In the genomic region with DNA sequence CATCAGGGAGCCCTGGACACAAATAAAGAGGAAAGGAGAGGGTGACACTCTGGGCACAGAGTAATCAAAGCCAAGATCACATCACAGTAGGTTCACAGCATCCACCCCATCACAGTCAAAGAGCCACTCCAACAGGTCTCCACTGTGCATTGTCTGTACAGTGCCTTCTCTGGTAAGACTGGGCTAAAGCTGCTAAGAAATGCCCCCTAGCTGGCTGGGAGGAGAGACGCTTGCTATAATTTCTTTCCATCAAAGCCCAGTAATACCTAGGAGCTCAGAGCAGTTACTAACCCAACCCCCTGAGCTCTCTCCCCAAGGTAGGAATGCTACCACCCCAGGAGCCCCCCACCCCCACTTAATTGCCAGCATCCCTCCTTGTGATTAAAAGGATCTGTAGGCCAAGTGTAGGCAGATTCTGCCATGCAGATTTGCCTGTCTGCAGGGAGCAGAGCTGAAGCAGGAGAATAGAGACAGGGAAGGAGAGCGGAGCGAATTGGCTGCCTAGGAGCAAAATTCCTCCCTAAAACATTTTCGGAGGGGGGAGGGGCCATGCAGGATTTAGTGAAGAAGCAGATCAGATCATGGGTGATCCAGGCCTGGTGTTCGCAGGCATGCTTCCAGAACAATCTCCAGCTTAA, we compare ENCODE assay signal across 9 mouse cellular contexts. TPM values are rescaled to one million over a fixed set of nuclear protein-coding genes. Genes with fewer than 3 reads are reported as not detected.
DNase-seq lines count a peak whose midpoint lies in the region; ATAC-seq and TF ChIP-seq lines count a peak whose summit lies in the region.
"Had no signal": no experiment of that assay in that cellular context is flagged by ENCODE, and none has a peak within 500 bp of the region (broad histone marks: within the 10 kb centered on the region; RNA-seq: fewer than 3 reads in every experiment).

No protein-coding gene starts in this region.

- H3K4me1 ChIP-seq in lung, postnatal 0 days (ENCODE audit: insufficient read depth, low read depth, low read length) = peaks cover 3% of the 10 kb centered on the region; the same call in 1 of the 2 replicates
- H3K4me1 ChIP-seq in limb, embryonic 10.5 days = peaks cover 49% of the 10 kb centered on the region
- H3K4me1 ChIP-seq in liver, embryonic 11.5 days (replicated peaks; ENCODE audit: control insufficient read depth, insufficient read depth, low read length) = peaks cover 4% of the 10 kb centered on the region; the same call in 1 of the 2 replicates
- peaks cover 18% of the 10 kb centered on the region for H3K4me1 ChIP-seq in kidney, embryonic 16.5 days (ENCODE audit: insufficient read depth, low read length)
- H3K4me1 ChIP-seq: liver, embryonic 15.5 days had no signal

- no peaks in the 10 kb centered on the region for H3K9me3 ChIP-seq in lung, postnatal 0 days (ENCODE audit: low read length)
- H3K9me3 ChIP-seq in limb, embryonic 10.5 days (replicated peaks) = no peaks in the 10 kb centered on the region
- no peaks in the 10 kb centered on the region for H3K9me3 ChIP-seq in liver, embryonic 11.5 days (ENCODE audit: control insufficient read depth, low read length)
- H3K9me3 ChIP-seq in kidney, embryonic 16.5 days (ENCODE audit: low read length) = no peaks in the 10 kb centered on the region
- H3K9me3 ChIP-seq: liver, embryonic 15.5 days had no signal

- ATAC-seq in frontal cortex, adult (ENCODE audit: low TSS enrichment) = peak; percentile 22; the same call in 1 of the 2 replicates
- no peak for ATAC-seq in lung, postnatal 0 days
- no peak for ATAC-seq in liver, embryonic 11.5 days (replicated peaks; ENCODE audit: low FRiP score)
- no peak for ATAC-seq in kidney, embryonic 16.5 days (ENCODE audit: low FRiP score, low TSS enrichment)

- no peak overlapping the region for H3K4me2 ChIP-seq in lung, postnatal 0 days (replicated peaks; ENCODE audit: low read depth, low read length)
- no peak overlapping the region; the same call in 1 of the 2 replicates for H3K4me2 ChIP-seq in liver, embryonic 11.5 days
- no peak overlapping the region for H3K4me2 ChIP-seq in kidney, embryonic 16.5 days (replicated peaks; ENCODE audit: low read depth, low read length)
- H3K4me2 ChIP-seq: liver, embryonic 15.5 days had no signal

- WGBS in lung, postnatal 0 days = 49% methylated on average over 5 of the region's 5 CpGs
- WGBS in limb, embryonic 10.5 days = 14% methylated on average over 5 of the region's 5 CpGs
- WGBS in liver, embryonic 11.5 days = 47% methylated on average over 5 of the region's 5 CpGs
- 35% methylated on average over 5 of the region's 5 CpGs for WGBS in kidney, embryonic 16.5 days

- H3K36me3 ChIP-seq in lung, postnatal 0 days (ENCODE audit: insufficient read depth, low read length) = no peaks in the 10 kb centered on the region
- H3K36me3 ChIP-seq in limb, embryonic 10.5 days = no peaks in the 10 kb centered on the region
- no peaks in the 10 kb centered on the region for H3K36me3 ChIP-seq in liver, embryonic 11.5 days (ENCODE audit: control insufficient read depth, insufficient read depth, low read length)
- no peaks in the 10 kb centered on the region for H3K36me3 ChIP-seq in kidney, embryonic 16.5 days (ENCODE audit: insufficient read depth, low read length)
- H3K36me3 ChIP-seq: liver, embryonic 15.5 days had no signal

- no peak overlapping the region for H3K9ac ChIP-seq in lung, postnatal 0 days (replicated peaks; ENCODE audit: low read depth)
- H3K9ac ChIP-seq in liver, embryonic 11.5 days (ENCODE audit: low read depth, low read length) = no peak overlapping the region
- no peak overlapping the region for H3K9ac ChIP-seq in kidney, embryonic 16.5 days (replicated peaks; ENCODE audit: low read length)
- H3K9ac ChIP-seq: liver, embryonic 15.5 days had no signal

- H3K27ac ChIP-seq in lung, postnatal 0 days (ENCODE audit: low read length) = no peak overlapping the region
- H3K27ac ChIP-seq in limb, embryonic 10.5 days = no peak overlapping the region
- H3K27ac ChIP-seq in liver, embryonic 11.5 days (ENCODE audit: low read depth, low read length) = no peak overlapping the region
- H3K27ac ChIP-seq in kidney, embryonic 16.5 days (ENCODE audit: low read length) = no peak overlapping the region
- H3K27ac ChIP-seq: liver, embryonic 15.5 days had no signal

- H3K27me3 ChIP-seq in lung, postnatal 0 days (replicated peaks; ENCODE audit: insufficient read depth, low read length) = peaks cover 13% of the 10 kb centered on the region; the same call in 1 of the 2 replicates
- H3K27me3 ChIP-seq in limb, embryonic 10.5 days (ENCODE audit: low read depth, poor library complexity, severe bottlenecking) = peaks cover 70% of the 10 kb centered on the region
- peaks cover 65% of the 10 kb centered on the region for H3K27me3 ChIP-seq in liver, embryonic 11.5 days (replicated peaks; ENCODE audit: control insufficient read depth, insufficient read depth, low read length)
- H3K27me3 ChIP-seq in kidney, embryonic 16.5 days (ENCODE audit: insufficient read depth, low read length) = peaks cover 56% of the 10 kb centered on the region

- H3K4me3 ChIP-seq in lung, postnatal 0 days (ENCODE audit: low read depth, low read length) = no peak overlapping the region
- H3K4me3 ChIP-seq in limb, embryonic 10.5 days = peak overlapping the region; percentile 23; the same call in 1 of the 2 replicates
- no peak overlapping the region for H3K4me3 ChIP-seq in liver, embryonic 11.5 days (ENCODE audit: low read depth, low read length)
- no peak overlapping the region for H3K4me3 ChIP-seq in kidney, embryonic 16.5 days (ENCODE audit: low read length)
- H3K4me3 ChIP-seq: liver, embryonic 15.5 days had no signal

- TF ChIP-seq EP300 in lung, postnatal 0 days (IDR thresholded peaks at IDR 0.05) = no peak

- peak; percentile 32; the same call in 1 of the 2 replicates for TF ChIP-seq CTCF in lung, postnatal 0 days (IDR thresholded peaks at IDR 0.05)

- DNase-seq in frontal cortex, postnatal 14 days (ENCODE audit: low spot score in 2 of 2) = no peak
- DNase-seq in lung, postnatal 0 days (ENCODE audit: low spot score) = no peak
- no peak for DNase-seq in lung, postnatal 25 days (ENCODE audit: low spot score)
- no peak for DNase-seq in limb, embryonic 10.5 days (ENCODE audit: low spot score)
- DNase-seq in retina, postnatal 1 day = peak; percentile 21
- no peak for DNase-seq in liver, embryonic 11.5 days (ENCODE audit: low spot score)

RNA-seq across cellular contexts. Expression of a gene that starts 3.6 kb away (rescaled TPM):
- polyA plus RNA-seq in lung, postnatal 0 days (2015; fragmentation: Nextera tagmentation; extraction: Ambion mirVana) = 2.5 and 3.0 TPM in 2 replicates
- 1.1 and 1.9 TPM in 2 replicates for polyA plus RNA-seq in limb, embryonic 10.5 days (2016; fragmentation: Nextera tagmentation; extraction: Ambion mirVana)
- 1.4 and 1.8 TPM in 2 replicates for polyA plus RNA-seq in liver, embryonic 11.5 days (2014; fragmentation: Nextera tagmentation; extraction: Ambion mirVana)
- polyA plus RNA-seq in kidney, embryonic 16.5 days (2015; fragmentation: Nextera tagmentation; extraction: Ambion mirVana) = 1.2 and 1.5 TPM in 2 replicates
